Mouse (Mus musculus) erythroblast, adult 5-6 weeks (primary cell): Measurements from ENCODE around the gene Pdcd1. TPM values are rescaled to one million over a fixed set of nuclear protein-coding genes. Genes with fewer than 3 reads are reported as not detected.
"Not testable (repeated sequence)": the region's sequence is repeated elsewhere in the genome, so short reads cannot be mapped to it uniquely, and the experiment has no call there.

Source experiments
- ATAC-seq: replicated peaks from 2 replicates; pipeline ENCODE4 v1.8.0; 2016; ENCODE audit warnings: moderate number of reproducible peaks, mild to moderate bottlenecking, moderate TSS enrichment, inconsistent platforms; ENCODE audit not compliant: poor library complexity, low FRiP score, severe bottlenecking
- total RNA-seq, 2 experiments: library from RNA; stranded (forward) in 1 of 2; stranded (reverse) in 1 of 2; fragments of 150-400 nt in 1 of 2; fragments of 200-764, 138-1000 nt in 1 of 2; gene quantifications; 2 replicates each; pipeline versions ENCODE4 v1.2.3 to v1.2.4; 2015 to 2017; ENCODE audit warnings: low replicate concordance in 2 of 2

The Pdcd1 gene
- total RNA-seq, 2 experiments from 2014 or later = not detected

- peak; percentile 42 for ATAC-seq
Measured at GRCm38 (mm10) chr1:94034984-94035743, 17.2 kb downstream of the Pdcd1 start.

DNA sequence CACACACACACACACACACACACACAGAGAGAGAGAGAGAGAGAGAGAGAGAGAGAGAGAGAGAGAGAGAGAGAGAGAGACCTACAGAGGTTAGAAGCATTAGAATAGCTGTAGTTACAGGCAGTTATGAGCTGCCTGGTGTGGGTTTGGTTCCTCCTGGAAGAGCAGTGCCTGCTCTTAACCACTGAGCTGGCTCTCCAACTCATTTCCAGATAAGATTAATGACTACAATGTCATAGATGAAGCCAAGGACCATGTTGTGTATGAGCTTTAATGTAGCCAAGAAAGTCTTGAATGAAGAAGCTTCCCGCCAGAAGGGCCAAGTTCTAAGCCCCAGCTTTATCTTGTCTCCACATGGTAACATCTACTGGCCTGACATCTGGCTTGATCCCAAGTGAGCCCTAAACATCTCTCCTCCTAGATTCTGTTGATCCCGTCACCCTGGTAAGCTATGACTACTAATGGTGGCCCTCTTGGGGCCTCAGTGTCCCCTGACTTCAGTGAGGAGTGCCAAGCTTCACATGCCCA lies 19.2 kb downstream of the Pdcd1 start:
- ATAC-seq = no peak

- ATAC-seq = no peak
Measured at GRCm38 (mm10) chr1:94028741-94029140, 23.6 kb downstream of the Pdcd1 start.

GRCm38 (mm10) chr1:94027506-94028108 lies 24.7 kb downstream of the Pdcd1 start:
- ATAC-seq = no peak

DNA sequence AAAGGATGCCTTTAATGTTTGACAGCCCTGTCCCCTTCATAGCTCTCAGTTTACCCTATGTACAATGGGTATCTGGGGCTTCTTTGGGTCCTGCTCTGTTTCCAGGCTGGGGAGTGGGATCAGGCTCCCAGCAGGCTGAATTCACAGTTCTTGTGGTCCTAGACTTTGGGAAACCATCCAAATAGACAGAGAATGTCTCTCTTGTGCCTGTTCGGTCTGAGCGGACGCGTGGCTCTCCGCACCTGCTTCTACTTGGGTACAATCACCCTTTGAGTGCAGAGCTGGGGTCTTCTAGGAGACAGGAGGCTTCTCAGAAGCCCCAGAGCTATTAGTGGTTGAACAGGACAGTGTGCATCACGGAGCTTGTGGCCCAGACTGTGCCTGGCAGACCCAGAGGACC lies 32.2 kb downstream of the Pdcd1 start, which contains the start of gene Neu4:
TSS of gene Neu4 (plus strand) at position 301 of the 400 bp plus-strand sequence.
- ATAC-seq = no peak

DNA sequence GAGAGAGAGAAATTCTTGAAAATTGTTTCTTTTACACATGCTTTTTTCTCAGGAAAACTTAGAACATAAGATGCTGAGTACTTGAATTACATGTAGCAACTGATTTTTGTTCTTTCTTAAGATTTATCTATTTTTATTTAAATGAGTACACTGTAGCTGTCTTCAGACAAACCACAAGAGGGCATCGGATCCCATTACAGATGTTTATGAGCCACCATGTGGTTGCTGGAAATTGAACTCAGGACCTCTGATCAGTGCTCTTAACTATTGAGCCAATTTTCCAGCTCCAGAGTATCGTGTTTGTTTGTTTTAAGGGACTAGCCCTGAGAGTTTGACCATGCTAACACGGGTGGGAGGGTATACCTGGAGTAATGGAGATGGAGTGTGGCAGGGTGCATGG lies 40.7 kb downstream of the Pdcd1 start:
- ATAC-seq = no peak

DNA sequence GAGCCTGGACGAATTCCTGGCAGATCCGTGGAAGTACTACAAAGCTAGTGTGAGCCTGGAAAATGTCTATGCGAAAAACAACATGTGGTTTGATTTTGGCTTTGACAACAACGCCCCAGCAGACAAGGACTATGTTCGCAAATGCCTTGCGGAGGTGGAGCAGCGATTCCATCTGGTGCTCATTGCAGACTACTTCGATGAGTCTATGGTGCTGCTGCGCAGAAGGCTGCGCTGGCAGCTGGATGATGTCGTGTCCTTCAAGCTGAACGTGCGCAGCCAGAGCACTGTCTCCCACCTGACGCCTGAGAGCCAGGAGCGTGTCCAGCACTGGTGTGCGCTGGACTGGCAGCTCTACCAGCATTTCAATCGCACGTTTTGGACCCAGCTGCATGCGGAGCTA lies 43.5 kb downstream of the Pdcd1 start:
- not testable (repeated sequence) for ATAC-seq

- not testable (repeated sequence) for ATAC-seq
Measured at GRCm38 (mm10) chr1:94005954-94006506, 46.3 kb downstream of the Pdcd1 start.

DNA sequence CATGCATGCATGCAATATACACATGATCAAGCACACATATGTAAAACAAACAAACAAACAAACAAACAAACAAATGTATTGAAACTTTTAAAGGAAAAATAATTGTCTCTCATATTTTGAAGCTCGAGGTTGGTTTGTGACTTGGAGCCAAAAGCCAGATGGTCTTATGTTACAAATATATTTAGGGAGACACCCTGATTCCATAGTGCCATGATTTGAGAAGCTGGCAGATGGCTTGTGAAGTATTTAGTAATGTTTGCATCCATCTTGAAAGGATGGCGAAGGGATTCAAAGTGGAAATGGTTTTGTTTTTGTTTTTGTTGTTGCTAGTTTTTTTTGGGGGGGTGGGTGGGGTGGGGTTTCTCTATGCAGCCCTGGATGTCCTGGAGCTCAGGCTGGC lies 51.3 kb downstream of the Pdcd1 start:
- no peak for ATAC-seq

DNA sequence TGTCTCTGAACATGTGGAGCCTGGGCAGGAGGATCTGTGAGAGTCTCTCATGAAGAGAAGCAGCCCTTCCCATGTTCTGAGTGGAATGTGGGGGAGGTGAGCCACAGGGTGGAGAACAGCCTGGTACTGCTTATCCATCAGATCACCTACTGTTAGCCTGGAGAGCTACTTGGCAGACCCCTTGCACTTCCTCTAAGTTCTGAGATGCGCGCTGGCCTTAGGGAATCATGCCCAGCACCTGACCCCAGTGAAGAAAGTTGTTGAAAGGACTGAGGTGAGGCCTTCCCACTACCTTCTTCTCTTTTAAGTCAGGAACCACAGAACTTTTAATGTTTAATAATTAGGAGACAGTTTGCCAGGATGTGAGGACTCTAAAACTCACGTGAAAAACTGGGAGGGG lies 60.9 kb downstream of the Pdcd1 start:
- ATAC-seq = not testable (repeated sequence)

- not testable (repeated sequence) for ATAC-seq
Measured at GRCm38 (mm10) chr1:93991068-93991467, 61.3 kb downstream of the Pdcd1 start.

DNA sequence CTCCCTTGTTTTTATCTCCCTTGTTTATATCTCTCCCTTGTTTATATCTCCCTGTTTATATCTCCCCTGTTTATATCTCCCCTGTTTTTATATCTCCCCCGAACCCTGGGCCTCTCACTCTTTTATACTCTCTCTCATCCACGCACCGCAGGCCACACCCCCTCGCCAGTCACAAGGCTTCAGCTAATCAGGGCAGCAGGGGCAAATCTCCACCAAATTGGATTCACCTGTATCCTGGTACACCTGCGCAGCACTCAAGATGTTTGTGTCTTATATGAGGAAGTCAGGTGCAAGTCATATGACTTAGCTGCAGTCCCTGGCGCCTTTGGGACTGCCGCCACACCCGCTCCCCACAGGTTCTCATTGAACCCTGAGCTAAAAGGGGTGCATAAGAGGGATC lies 62.1 kb downstream of the Pdcd1 start, which contains the start of gene Gal3st2c:
TSS of gene Gal3st2c (plus strand) at position 301 of the 400 bp plus-strand sequence.
- ATAC-seq = not testable (repeated sequence)

DNA sequence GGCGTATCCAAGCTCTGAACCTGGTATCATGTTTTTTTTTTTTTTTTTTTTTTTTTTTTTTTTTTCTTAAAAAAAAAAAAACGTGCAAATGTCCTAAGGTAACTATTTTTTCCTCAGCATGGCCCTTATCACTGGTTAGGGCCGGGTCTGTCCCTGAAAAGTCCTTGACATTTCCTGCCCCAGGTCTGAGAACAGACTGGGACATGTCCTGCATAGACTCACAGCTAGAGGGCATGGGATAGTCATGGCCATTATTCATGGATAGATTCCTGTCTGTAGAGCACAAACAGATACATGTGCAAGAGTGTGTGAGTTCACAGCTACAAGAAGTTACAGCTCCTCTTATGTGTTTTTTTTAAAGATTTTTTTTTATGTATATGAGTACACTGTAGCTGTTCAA lies 63.6 kb downstream of the Pdcd1 start:
- ATAC-seq = no peak

Other genes with a start within 250 kb of the Pdcd1 start
- gene Ing5, start 248.6 kb downstream of the Pdcd1 start, total RNA-seq (2015; ENCODE audit: low replicate concordance) = 2.9 and 4.4 TPM in 2 replicates
- gene Ing5, start 248.6 kb downstream of the Pdcd1 start, total RNA-seq (2017; ENCODE audit: low replicate concordance) = 7.5 and 11.7 TPM in 2 replicates
- gene D2hgdh, start 227.6 kb downstream of the Pdcd1 start, total RNA-seq (2015; ENCODE audit: low replicate concordance) = 7.9 and 12.5 TPM in 2 replicates
- gene D2hgdh, start 227.6 kb downstream of the Pdcd1 start, total RNA-seq (2017; ENCODE audit: low replicate concordance) = 11.8 and 13.6 TPM in 2 replicates
- gene Gal3st2, start 191.2 kb downstream of the Pdcd1 start, total RNA-seq (2015; ENCODE audit: low replicate concordance) = not detected in 2 replicates
- gene Gal3st2, start 191.2 kb downstream of the Pdcd1 start, total RNA-seq (2017; ENCODE audit: low replicate concordance) = not detected in 2 replicates
- not detected in 2 replicates for gene Gal3st2b, start 134.2 kb downstream of the Pdcd1 start, total RNA-seq (2015; ENCODE audit: low replicate concordance)
- not detected in 2 replicates for gene Gal3st2b, start 134.2 kb downstream of the Pdcd1 start, total RNA-seq (2017; ENCODE audit: low replicate concordance)
- not detected in 2 replicates for gene Gal3st2c, start 62.0 kb downstream of the Pdcd1 start, total RNA-seq (2015; ENCODE audit: low replicate concordance)
- gene Gal3st2c, start 62.0 kb downstream of the Pdcd1 start, total RNA-seq (2017; ENCODE audit: low replicate concordance) = 0.14 TPM in 1 of 2 replicates, not detected in the other
- gene Neu4, start 32.1 kb downstream of the Pdcd1 start, total RNA-seq (2015; ENCODE audit: low replicate concordance) = not detected in 2 replicates
- not detected in 2 replicates for gene Neu4, start 32.1 kb downstream of the Pdcd1 start, total RNA-seq (2017; ENCODE audit: low replicate concordance)